27 mouse cellular contexts compared by ENCODE assay signal in the genomic region with DNA sequence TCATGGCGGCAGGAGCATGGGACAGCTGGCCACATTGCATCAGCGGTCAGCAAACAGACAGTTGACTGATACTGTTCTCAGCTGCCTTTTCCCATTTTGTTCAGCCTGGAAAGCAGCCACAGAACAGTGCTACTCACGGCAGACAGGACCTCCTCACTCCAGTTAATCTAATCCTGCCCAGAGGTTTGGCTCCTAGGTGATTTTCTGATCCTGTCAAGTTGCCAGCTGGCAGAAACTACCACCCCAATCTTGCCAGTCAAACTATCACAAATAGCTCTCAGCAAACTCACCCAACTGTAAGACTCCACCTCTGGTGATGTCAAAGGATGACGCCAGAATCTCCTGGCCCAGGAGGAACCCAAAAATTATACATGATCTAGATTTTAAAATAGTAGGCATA.
A peak's percentile ranks its signal among the peaks of the same experiment; 100 is the strongest.
DNase-seq lines count a peak whose midpoint lies in the region; ATAC-seq and TF ChIP-seq lines count a peak whose summit lies in the region.
"Had no signal": no experiment of that assay in that cellular context is flagged by ENCODE, and none has a peak within 500 bp of the region (broad histone marks: within the 10 kb centered on the region; RNA-seq: fewer than 3 reads in every experiment).

No protein-coding gene starts in this region.

- TF ChIP-seq EP300 in liver, postnatal 0 days (IDR thresholded peaks at IDR 0.05; ENCODE audit: low read depth): no peak

- H3K36me3 ChIP-seq in heart, embryonic 16.5 days (ENCODE audit: control insufficient read depth, insufficient read depth): no peaks in the 10 kb centered on the region
- H3K36me3 ChIP-seq in kidney, embryonic 14.5 days (ENCODE audit: control insufficient read depth, insufficient read depth, low read length): no peaks in the 10 kb centered on the region
- peaks cover 27% of the 10 kb centered on the region for H3K36me3 ChIP-seq in liver, adult 2 months (ENCODE audit: control insufficient read depth, insufficient read depth, low read length)
- H3K36me3 ChIP-seq in liver, postnatal 0 days (replicated peaks; ENCODE audit: insufficient read depth, low read length): peaks cover 45% of the 10 kb centered on the region
- H3K36me3 ChIP-seq: embryonic facial prominence, embryonic 12.5 days; midbrain, embryonic 10.5 days; midbrain, embryonic 15.5 days; neural tube, embryonic 15.5 days; stomach, embryonic 15.5 days had no signal

- 55% methylated on average over 4 of the region's 4 CpGs for WGBS in heart, embryonic 16.5 days
- 86% methylated on average over 4 of the region's 4 CpGs for WGBS in kidney, embryonic 14.5 days
- WGBS in liver, adult 2 months: 22% methylated on average over 4 of the region's 4 CpGs
- WGBS in liver, postnatal 0 days (ENCODE audit: insufficient replicate concordance): 73% methylated on average over 4 of the region's 4 CpGs

- H3K9ac ChIP-seq in heart, embryonic 16.5 days (ENCODE audit: low read length): no peak overlapping the region
- H3K9ac ChIP-seq in kidney, embryonic 14.5 days (ENCODE audit: low read depth, low read length): no peak overlapping the region
- H3K9ac ChIP-seq in liver, adult 2 months (ENCODE audit: low read depth, low read length): no peak overlapping the region
- H3K9ac ChIP-seq in liver, postnatal 0 days (replicated peaks): no peak overlapping the region
- H3K9ac ChIP-seq: embryonic facial prominence, embryonic 12.5 days; liver, embryonic 13.5 days; midbrain, embryonic 15.5 days; neural tube, embryonic 15.5 days; stomach, embryonic 15.5 days had no signal

- DNase-seq in heart, postnatal 36 days: no peak
- DNase-seq in kidney, adult 18-20 months: peak; percentile 21
- peak; percentile 77 for DNase-seq in liver, adult 2 months (ENCODE audit: extremely low read depth, low read depth, low spot score)
- DNase-seq in liver, postnatal 0 days: no peak
- DNase-seq in Muller cell, postnatal 12 days (ENCODE audit: inconsistent ontology term): no peak
- DNase-seq: adrenal gland, adult 2 months; adrenal gland, postnatal 36 days; cerebellum, adult 2 months; cerebellum, postnatal 25 days; gastrocnemius, postnatal 25 days; liver, embryonic 13.5 days; lung, adult 2 months; lung, postnatal 10 days; retina, postnatal 1 day; right cerebral cortex, postnatal 14 days had no signal

- no peaks in the 10 kb centered on the region for H3K79me2 ChIP-seq in liver, adult 2 months (ENCODE audit: control insufficient read depth, insufficient read depth, low read length)

- no peak overlapping the region for H3K4me2 ChIP-seq in heart, embryonic 16.5 days (ENCODE audit: low read depth, low read length)
- H3K4me2 ChIP-seq in kidney, embryonic 14.5 days (replicated peaks; ENCODE audit: low read depth, low read length): no peak overlapping the region
- no peak overlapping the region for H3K4me2 ChIP-seq in liver, postnatal 0 days (ENCODE audit: low read depth, low read length)
- H3K4me2 ChIP-seq: embryonic facial prominence, embryonic 12.5 days; liver, embryonic 13.5 days; midbrain, embryonic 15.5 days; neural tube, embryonic 15.5 days; stomach, embryonic 15.5 days had no signal

- H3K27ac ChIP-seq in heart, embryonic 16.5 days (ENCODE audit: low read length): no peak overlapping the region
- no peak overlapping the region for H3K27ac ChIP-seq in kidney, embryonic 14.5 days (ENCODE audit: low read depth, low read length)
- no peak overlapping the region for H3K27ac ChIP-seq in liver, adult 2 months (replicated peaks; ENCODE audit: insufficient read depth, low read depth, low read length)
- H3K27ac ChIP-seq in liver, postnatal 0 days (ENCODE audit: low read depth): no peak overlapping the region
- H3K27ac ChIP-seq: embryonic facial prominence, embryonic 12.5 days; kidney, postnatal 0 days; liver, embryonic 13.5 days; macrophage; midbrain, embryonic 10.5 days; midbrain, embryonic 15.5 days; stomach, embryonic 15.5 days had no signal

- H3K4me3 ChIP-seq in heart, embryonic 16.5 days (ENCODE audit: low read length): no peak overlapping the region
- no peak overlapping the region for H3K4me3 ChIP-seq in kidney, embryonic 14.5 days (ENCODE audit: low read length)
- H3K4me3 ChIP-seq in liver, adult 2 months (ENCODE audit: insufficient read depth, low read depth, low read length): no peak overlapping the region
- no peak overlapping the region for H3K4me3 ChIP-seq in liver, postnatal 0 days (ENCODE audit: low read depth, low read length)
- H3K4me3 ChIP-seq: embryonic facial prominence, embryonic 12.5 days; liver, embryonic 13.5 days; midbrain, embryonic 10.5 days; midbrain, embryonic 15.5 days; neural tube, embryonic 15.5 days; stomach, embryonic 15.5 days had no signal

- TF ChIP-seq CTCF in liver, adult 2 months (IDR thresholded peaks at IDR 0.05; ENCODE audit: low read depth, low read length): no peak
- TF ChIP-seq CTCF in liver, postnatal 0 days (IDR thresholded peaks at IDR 0.05; ENCODE audit: low read depth): no peak

- no peak for TF ChIP-seq POLR2A in liver, adult 2 months (IDR thresholded peaks at IDR 0.05; ENCODE audit: extremely low read depth, insufficient read depth, low read length)

- H3K27me3 ChIP-seq in heart, embryonic 16.5 days (ENCODE audit: control insufficient read depth, insufficient read depth, low read length): no peaks in the 10 kb centered on the region
- no peaks in the 10 kb centered on the region for H3K27me3 ChIP-seq in kidney, embryonic 14.5 days (ENCODE audit: control insufficient read depth, insufficient read depth, low read length)
- no peaks in the 10 kb centered on the region for H3K27me3 ChIP-seq in liver, adult 2 months (ENCODE audit: control insufficient read depth, insufficient read depth, low read length)
- H3K27me3 ChIP-seq in liver, postnatal 0 days (ENCODE audit: insufficient read depth, low read length): no peaks in the 10 kb centered on the region
- H3K27me3 ChIP-seq: embryonic facial prominence, embryonic 12.5 days; liver, embryonic 13.5 days; midbrain, embryonic 15.5 days; neural tube, embryonic 15.5 days; stomach, embryonic 15.5 days had no signal

- H3K4me1 ChIP-seq in heart, embryonic 16.5 days (ENCODE audit: control insufficient read depth, insufficient read depth, low read length): no peaks in the 10 kb centered on the region
- H3K4me1 ChIP-seq in kidney, embryonic 14.5 days (ENCODE audit: control insufficient read depth, insufficient read depth, low read length): no peaks in the 10 kb centered on the region
- H3K4me1 ChIP-seq in liver, adult 2 months (ENCODE audit: control insufficient read depth, insufficient read depth, low read length): no peaks in the 10 kb centered on the region
- H3K4me1 ChIP-seq in liver, postnatal 0 days (ENCODE audit: insufficient read depth): no peaks in the 10 kb centered on the region
- H3K4me1 ChIP-seq: liver, embryonic 13.5 days; midbrain, embryonic 15.5 days; stomach, embryonic 15.5 days had no signal

- H3K9me3 ChIP-seq in heart, embryonic 16.5 days (replicated peaks; ENCODE audit: control insufficient read depth, low read length): no peaks in the 10 kb centered on the region
- no peaks in the 10 kb centered on the region for H3K9me3 ChIP-seq in kidney, embryonic 14.5 days (ENCODE audit: control insufficient read depth, low read length)
- no peaks in the 10 kb centered on the region for H3K9me3 ChIP-seq in liver, postnatal 0 days (ENCODE audit: low read length)
- H3K9me3 ChIP-seq: embryonic facial prominence, embryonic 12.5 days; liver, embryonic 13.5 days; midbrain, embryonic 10.5 days; midbrain, embryonic 15.5 days; neural tube, embryonic 15.5 days; stomach, embryonic 15.5 days had no signal

- peak; percentile 52; the same call in 1 of the 2 replicates for ATAC-seq in heart, embryonic 16.5 days (replicated peaks; ENCODE audit: extremely low read depth, insufficient read depth, low FRiP score)
- ATAC-seq in kidney, embryonic 14.5 days (ENCODE audit: low FRiP score, low TSS enrichment): no peak
- ATAC-seq in liver, postnatal 0 days: no peak
- ATAC-seq: activated CD4-positive, CD25-positive, alpha-beta regulatory T cell, adult 4 months; forebrain, embryonic 14.5 days; hindbrain, embryonic 16.5 days; midbrain, embryonic 15.5 days had no signal

- intact Hi-C loops in heart, postnatal 36 days (cut with DNase I): no loop called here

Comparison
In these comparisons a context has a peak if more than half of its experiments do, and no peak if none do; other contexts are left out.
1. DNase-seq: peak in kidney, adult 18-20 months (single experiment) and liver, adult 2 months (single experiment); none in heart, postnatal 36 days (0 of 2), liver, postnatal 0 days (single experiment) and Muller cell, postnatal 12 days (single experiment).